Mouse (Mus musculus) gonadal fat pad, adult 2 months (tissue): ENCODE results near the gene Cad. TPM values are rescaled to one million over a fixed set of nuclear protein-coding genes. Genes with fewer than 3 reads are reported as not detected.
"Not testable (repeated sequence)": the region's sequence is repeated elsewhere in the genome, so short reads cannot be mapped to it uniquely, and the experiment has no call there.

Source experiments
- DNase-seq: peaks from one replicate; pipeline ENCODE4 v3.0.0-alpha.2; 2012; ENCODE audit warnings: low read depth
- polyA plus RNA-seq: library from polyadenylated mRNA; depleted of rRNA; stranded (reverse); fragments of >200 nt; gene quantifications from 2 replicates; pipeline ENCODE4 v1.2.3, GENCODE M21; 2012; rRNA removed

Cad gene
- 216 and 228 TPM in 2 replicates for polyA plus RNA-seq

DNA sequence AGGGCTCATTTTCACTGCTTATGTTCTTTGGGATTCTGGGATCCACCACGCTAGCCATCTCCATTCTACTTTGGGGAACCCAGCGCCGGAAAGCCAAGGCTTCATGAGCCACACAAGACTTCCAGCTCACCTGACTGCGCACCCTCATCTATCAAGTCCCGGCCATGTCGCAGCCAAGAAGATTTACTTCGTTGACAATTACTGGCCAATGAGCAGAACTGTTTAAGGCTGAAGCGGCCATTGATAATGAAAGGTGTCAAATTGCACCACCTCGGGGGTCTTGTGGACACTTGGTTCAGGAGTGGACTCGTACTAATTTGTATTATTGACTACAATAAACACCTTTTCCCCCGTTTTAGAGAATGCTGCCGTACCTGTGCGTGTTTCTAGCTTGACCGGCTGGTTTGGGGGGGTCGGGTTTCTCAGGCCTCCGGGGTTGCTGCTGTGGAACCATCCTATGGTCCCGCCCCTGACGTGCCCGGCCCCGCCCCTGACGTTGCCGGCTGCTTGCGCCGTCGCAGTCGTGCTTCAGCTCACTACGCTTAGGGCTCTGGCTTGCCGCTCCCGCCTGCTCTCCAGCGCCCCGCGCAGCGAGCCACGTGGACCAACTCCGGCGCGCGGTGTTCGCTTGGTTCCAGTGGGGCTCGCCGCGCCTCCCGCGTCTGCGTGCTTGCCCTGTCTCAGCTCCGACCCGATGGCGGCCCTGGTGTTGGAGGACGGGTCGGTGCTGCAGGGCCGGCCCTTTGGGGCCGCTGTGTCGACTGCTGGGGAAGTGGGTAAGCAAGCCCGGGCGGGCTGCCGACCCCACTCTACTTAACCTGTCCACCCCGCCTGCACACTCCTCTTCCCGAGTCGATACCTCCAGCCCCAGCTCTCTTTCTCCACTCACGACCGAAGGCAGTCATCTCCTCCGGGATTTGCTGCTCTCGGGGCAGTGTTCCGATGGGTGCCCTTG is at the start of gene Cad:
Cad (plus strand) TSS at position 520 of the 955 bp plus-strand sequence.
- DNase-seq: no peak

DNA sequence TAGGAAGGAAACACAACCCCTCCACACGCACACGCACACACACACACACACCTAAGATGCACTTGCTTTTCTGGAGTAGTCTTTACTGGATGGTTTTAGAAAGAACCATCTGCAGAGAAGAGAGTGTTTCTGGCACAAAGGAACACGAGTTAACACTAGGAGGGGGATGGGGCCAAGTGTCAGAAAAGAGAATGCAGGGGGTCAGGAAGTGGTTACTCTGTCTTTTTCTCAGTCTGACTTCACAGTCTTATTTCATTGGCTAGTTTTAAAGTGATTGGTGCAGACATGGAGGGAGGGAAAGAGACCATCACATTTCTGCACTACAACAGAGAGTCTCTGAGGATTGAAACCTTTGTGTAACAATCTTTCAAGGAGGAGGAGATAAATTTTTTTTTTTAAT is 41.8 kb upstream of the Cad start:
- DNase-seq: no peak

DNA sequence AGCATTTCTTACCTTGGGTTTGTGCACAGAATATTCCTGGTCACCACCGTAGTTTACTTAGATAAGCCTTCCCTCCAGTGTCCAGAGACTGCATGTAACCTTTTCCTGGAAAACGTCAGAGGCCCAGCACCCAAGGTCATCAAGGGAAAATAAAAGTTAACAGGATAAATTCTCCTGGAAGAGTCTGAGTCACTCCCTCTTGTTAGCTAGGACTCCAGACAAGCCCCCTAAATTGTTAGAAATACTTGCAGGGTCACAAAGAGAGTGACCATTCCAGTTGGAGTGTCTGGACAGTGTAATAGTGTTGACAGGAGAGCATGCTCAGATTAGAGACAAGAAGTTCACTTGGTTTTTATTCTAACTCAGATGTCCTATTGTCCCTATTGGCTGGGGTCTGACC is 38.7 kb upstream of the Cad start:
- DNase-seq: no peak

DNA sequence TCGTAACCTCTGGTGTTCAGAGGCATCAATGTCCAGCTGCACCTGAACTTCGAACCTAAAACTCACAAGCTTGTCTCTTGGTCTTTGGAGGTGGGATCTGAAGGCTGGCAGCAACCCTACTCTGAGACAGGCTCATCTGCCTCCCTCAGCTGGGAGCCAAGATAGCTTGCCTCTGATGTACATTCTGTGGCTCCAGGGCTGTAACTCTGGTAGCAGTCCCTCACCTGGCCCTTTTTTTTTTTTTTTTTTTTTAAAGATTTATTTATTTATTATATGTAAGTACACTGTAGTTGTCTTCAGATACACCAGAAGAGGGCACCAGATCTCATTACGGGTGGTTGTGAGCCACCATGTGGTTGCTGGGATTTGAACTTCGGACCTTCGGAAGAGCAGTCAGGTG is 32.8 kb upstream of the Cad start:
- DNase-seq: not testable (repeated sequence)

DNA sequence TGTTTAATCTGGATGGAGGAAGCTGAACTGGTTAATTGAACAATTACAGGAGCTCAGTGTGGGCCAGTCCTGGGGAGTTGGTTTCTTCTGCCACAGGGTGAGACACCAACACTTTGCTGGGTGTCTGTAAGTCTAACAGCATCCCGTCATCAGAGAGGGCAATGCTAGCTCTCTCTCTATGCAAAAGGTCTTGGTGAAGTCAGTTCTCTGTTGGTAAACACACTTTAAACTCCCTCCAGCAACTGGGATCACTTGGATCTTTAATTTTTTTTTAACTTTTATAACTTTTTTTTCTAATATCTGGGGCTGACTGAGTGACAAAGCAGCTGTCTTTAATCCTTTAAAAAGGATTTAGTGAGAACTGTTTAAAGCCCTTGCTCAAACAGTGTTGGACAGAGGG is 31.9 kb upstream of the Cad start:
- DNase-seq: no peak

DNA sequence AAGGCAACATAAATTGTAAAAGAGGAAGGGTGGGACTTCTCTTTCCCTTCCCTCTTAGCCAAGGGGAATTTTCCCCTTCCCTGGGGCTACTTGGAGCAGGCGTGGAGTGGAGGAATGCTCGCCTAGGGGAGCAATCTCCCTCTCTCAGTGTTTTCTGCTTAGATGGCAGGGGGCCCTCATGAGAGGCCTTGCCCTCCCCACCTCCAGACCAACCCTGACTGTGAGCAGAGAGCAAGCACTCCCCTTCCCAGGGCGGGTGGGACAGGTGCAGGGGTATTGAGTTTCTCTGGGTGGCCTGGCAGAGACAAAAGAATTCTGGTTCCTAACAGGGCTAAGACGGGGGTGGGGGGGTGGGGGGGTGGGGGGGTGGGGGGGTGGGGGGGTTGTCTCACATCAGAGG is 31.3 kb upstream of the Cad start:
- DNase-seq: no peak

DNA sequence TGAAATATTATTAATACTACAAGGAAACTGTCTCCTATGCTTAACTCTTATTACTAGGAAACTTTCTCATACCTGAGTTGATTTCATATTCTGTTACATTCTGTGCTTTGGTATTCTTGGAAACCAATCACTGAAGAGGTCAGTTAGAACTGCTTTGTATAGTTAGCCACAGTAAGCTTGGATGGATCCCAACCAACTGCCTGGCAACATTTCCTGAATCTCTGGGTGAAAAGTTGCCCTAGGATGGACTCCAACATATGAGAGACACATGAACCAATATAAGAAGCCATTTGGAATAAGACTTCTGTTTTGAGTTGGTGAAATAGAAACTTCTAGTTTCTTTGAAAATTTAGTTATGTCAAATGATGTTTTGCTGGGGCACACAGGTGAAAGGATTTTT is 29.9 kb upstream of the Cad start:
- DNase-seq: no peak

DNA sequence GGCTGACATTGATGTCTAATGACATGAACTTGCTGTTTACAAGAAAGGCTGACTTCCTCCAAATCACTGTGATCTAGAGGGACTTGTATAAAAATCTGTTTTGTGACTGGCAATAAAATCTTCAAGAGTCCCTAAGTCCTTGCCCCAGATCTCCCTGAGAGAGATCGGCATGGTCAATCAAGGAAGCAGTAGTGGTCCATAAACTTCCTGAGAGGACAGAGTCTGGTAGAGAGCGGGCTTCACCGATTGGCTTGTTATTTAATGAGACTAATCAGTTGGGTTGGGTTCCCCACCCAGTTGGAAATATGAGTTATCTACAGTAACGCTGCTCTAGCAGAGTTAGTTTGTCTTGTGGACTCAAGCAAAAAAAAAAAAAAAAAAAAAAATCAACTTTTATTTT is 23.7 kb upstream of the Cad start:
- DNase-seq: no peak

DNA sequence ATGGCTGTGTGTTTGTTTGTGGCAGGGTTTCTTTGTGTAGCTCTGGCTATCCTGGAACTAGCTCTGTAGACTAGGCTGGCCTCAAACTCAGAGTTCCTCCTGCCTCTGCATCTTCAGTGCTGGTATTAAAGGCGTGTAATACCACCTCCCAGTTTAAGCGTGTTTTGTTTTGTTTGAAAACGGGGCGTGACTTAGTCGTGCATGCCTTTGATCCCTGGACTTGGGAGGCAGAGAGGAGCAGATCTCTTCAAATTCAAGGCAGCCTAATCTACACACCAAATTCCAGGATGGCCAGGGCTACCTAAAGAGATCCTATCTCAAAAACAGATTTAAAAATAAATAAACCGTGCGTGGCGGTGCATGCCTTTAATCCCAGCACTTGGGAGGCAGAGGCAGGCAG is 23.1 kb upstream of the Cad start:
- no peak for DNase-seq

DNA sequence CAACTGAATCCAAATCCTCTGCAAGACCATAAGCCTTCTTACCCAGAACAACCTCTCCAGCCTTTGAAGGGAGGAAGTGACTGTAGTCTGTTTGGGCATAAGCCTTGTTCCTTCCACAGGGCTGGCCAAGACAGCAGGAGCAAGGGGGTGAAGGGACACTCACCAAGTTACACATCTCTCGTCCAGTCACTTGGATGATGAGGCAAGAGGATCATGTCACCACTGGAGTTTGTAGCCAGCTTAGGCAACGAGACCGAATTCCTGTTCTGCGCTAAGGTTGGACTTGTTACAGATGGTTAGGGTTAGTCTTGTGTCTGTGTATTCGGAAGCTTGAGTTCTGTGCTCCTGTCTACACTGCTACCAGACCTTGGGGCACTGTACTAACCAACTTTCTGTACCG is 19.9 kb upstream of the Cad start:
- DNase-seq: no peak

DNA sequence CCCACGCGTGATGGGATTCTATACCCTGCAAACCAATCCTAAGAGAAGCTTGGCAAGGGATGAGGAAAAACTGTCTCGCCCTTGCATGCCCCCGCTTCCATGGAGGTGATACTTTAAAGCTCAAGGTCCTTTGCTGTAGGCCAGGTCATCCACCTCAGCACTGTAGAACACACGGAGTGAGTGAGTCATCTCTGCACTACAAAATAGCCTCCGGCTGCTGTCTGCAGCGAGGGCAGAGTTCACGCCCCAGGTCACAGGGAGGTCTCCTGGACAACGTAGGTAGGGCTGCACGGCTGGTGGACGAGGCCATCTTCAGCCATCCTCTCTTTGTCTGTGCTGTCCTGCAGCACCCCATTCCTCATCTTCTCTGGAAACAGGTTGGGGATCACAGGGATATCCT is 18.0 kb upstream of the Cad start:
- not testable (repeated sequence) for DNase-seq

DNA sequence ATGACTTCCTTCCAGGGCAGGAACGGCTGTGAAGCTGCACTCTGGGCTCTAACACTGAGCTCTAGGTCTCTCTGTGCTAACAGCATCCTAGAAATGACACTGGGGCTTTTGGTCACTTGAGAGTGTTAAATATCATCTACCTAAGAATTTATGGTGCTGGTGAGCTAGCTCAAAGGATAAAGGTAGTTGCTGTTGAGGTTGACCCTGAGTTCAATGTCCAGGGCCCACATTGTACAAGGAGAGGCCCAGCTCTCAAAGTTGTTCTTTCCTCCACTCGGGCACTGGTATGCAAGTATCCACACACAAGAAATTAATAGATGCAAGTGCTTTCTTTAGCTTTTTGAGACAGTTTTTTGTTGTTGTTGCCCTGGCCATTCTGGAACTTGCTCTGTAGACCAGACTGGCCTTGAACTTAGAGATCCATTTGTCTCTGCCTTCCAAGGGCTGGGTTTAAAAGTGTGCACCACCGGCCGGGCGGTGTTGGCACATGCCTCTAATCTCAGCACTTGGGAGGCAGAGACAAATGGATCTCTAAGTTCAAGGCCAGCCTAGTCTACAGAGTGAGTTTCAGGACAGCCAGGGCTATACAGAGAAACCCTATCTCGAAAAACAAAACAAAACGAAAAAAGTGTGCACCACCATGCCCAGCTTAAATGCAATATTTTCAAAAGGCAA is 16.3 kb upstream of the Cad start:
- DNase-seq: no peak

DNA sequence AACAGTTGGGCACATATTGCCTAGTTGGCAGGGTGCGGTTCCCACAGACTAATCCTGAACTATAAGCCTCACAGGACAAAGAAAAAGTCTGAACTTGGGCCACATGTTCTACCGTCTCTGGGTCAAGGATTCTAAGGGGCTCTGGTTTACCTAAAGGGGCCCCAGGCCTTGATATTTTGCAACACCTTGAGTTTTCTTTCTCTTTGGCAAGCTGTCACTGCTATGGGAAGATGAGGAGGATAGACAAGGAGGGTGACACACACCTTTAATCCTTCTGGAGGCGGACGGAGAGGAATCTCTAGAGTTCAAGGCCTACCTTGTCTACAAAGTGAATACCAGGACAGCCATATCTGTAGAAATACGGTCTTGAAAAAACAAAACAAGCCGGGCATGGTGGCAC is 8.2 kb upstream of the Cad start:
- DNase-seq: peak; percentile 94

DNA sequence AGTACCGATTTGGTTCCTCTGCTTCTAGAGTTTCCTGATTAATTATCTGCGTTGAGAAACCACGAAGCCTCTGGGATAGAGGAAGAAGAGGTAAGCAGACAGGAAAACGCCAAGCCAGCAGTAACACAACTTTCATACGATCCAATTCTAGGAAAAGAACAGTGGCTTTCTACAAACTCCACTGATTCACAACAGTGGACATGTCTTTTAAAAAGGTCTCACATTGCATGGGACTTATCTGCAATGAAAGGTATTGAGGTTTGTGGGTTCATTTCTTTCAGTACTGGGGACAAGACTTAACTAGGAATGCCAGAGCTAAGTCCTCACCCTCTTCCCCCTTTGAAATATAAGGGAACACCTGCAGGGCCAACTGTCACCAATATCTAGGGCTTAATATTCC is 7.5 kb upstream of the Cad start:
- no peak for DNase-seq

DNA sequence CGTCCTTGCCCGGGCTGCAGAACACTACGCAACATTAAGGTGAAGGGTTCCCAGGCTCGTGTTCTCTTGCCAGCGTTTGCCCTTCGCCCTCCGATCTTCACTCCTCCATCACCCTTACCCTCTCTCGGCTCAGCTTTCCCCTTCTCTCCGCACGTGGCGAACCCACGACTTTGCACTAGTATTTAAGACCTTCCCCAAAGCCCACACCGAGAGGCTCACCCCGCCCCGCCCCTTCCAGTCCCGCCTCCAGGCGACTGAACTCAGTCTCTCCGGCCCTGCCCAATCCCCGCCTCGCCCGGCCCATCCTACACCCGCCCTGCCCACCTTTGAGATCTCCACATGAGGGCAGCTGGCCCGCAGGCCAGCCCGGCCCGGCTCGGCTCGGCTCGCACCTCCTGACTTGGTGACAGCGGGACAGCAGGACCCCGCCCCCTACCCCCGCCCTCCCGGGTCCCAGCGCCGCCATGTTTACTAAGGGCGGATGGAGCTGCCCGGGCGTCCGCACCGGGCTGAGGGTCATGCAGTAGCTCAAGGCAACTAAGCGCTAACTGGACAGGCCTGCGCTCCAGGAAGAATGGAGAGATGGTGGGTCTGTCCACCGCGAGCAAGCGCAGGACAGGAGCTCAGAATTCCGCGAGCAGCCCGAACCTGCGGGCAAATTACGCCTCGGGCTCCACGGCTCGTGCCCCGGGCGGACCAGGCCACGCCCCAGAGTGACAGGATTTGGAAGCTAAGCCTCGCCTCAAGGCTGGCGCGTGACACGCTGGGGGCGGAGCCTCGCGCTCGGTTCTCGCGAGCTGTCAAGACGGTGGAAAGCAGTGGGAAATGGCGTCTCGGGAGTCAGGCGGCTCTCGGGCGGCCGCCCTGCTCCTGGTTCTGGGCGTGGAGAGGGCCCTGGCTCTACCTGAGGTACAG is 6.5 kb upstream of the Cad start, which contains the start of gene Atraid:
Atraid (plus strand) TSS at position 465 of the 915 bp plus-strand sequence.
- DNase-seq: no peak

DNA sequence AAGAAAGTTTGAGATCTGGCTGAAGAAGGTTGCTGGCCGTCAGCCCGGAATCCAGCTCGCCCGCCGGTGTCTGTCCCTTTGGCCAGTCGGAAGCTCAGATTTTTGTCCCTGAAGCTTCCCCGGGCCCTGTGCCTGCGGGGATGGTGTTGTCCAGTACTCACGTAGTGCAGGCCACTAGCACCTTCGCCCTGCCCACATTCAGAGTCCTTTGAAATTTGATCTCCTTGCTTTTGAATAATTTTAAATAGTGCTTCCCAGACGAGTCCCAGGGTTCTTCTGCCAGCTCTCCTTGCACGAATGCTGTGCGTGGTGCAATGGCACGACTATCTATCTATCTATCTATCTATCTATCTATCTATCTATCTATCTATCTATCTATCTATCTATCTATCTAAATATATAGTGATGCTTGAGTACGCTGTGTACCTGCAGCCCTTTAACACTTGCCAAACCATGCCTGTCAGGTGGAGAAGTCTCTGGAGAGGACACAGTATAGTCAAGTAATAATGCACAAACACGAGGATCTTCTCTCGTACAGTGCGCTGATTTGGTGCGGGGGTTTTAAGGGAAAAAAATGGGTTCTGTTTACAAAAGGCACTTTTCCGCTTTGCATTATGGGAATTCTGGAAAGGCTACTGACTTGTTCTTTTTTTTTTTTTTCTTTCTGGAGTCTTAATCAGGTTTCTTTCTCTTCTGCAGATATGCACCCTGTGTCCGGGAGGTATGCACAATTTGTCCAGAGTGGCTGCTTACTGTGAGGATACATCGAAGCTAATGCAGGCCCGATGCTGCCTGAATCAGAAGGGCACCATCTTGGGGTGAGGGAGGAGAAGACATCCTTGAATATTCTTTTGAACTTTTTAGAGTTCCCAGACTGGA is 5.6 kb upstream of the Cad start, which contains the start of gene Slc5a6:
Slc5a6 (minus strand) TSS at position 162 of the 879 bp plus-strand sequence.
- DNase-seq: no peak

DNA sequence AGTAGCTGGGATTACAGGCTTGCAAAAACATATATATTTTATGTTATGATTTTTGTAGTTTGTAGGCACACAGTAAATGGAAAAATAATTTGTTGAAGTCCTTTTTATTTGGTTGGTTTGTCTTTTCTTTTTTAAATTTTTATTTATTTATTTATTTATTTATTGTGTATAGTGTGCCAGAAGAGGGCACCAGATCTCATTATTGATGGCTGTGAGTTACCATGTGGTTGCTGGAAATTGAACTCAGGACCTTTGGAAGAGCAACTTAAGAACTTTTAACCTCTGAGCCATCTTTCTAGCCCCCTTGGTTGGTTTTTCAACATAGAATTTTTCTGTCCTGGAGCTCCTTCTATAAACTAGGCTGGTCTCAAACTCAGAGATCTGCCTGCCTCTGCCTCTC is 4.2 kb upstream of the Cad start:
- no peak for DNase-seq

DNA sequence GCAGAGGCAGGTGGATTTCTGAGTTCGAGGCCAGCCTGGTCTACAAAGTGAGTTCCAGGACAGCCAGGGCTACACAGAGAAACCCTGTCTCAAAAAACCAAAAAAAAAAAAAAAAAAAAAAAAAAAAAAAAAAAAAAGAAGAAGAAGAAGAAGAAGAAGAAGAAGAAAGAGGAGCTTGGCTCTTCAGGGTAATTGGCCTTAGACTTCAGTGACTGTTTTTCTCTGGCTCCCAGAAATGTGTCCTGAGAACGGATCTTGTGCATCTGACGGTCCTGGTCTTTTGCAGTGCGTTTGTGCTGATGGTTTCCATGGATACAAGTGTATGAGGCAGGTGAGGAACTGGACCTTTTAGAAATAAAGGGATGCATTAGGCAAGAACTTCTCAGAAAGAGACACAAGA is 852 bp upstream of the Cad start:
- DNase-seq: not testable (repeated sequence)

DNA sequence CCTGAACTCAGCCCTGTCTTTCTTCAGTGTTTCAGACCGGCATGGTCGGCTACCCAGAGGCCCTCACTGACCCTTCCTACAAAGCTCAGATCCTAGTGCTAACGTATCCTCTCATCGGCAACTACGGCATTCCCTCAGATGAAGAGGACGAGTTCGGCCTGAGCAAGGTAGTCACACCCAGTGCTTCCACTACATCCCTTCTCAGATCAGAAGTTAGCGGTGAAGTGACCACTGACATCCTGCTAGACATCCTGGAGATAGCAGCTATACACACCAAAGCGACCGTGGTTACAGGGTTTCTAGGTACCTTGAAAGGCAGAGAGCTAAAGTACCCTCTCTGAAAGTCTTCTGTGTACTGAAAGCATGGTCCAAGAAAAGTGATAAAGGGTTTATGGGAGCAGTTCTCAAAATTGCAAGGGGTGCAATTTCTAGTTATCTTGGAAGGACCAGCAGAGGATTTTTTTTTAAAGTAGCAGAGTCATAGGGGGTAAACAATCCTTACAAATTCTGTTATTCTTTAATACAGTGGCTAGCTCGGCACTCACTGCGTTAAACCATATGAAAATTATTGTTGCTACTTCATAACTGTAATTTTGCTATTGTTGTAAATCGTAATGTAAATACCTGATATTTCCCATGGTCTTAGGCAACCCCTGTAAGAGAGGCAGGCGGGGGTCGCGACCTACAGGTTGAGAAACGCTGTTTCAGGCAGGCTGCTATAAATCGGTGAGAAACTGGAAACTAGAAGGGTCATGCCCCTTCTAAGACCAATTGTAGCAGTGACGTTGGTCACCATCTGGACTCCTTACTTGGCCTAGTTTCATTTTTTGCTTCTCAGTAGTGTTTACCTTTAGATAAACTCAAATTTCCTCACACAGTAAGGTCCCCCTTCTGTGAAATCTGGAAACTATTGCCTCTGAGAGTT is 898 bp downstream of the Cad start:
- no peak for DNase-seq

DNA sequence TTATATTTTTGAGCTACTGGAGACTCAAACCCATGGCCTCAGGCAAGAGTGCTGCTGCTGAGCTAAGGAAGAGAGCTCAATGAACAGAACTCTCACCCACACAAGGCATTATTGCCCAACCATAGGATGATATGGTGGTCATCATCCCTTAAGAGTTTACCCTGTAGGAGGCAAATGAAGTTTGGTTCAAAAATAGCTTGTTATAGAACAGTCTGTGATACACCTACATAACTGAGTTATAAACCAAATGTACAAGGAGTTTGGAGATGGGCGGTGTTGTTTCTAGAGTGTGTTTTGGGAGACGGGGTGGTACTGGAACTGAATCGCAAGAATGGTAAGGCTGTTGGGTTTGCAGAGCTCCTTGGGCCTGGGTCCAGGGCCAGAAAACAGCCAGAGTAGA is 15.2 kb downstream of the Cad start:
- no peak for DNase-seq
